Mouse (Mus musculus) stomach, embryonic 15.5 days (tissue): Measurements from ENCODE around the gene Traf4. TPM values are rescaled to one million over a fixed set of nuclear protein-coding genes. Genes with fewer than 3 reads are reported as not detected.

ENCODE experiments used
- ATAC-seq: fragments of 200-750 bp; cut with Nextera tagmentation; 2 replicates; pipeline ENCODE4 v1.8.0; 2017; ENCODE audit warnings: low read depth, moderate number of reproducible peaks, moderate TSS enrichment; ENCODE audit not compliant: insufficient read depth, low FRiP score
- H3K27ac ChIP-seq: fragments of 300-500 bp; sonication (generic); 2 replicates; pipeline ENCODE4 v1.5.1; 2015; ENCODE audit warnings: mild to moderate bottlenecking, inconsistent platforms
- H3K27me3 ChIP-seq: fragments of 300-500 bp; sonication (generic); replicated peaks from 2 replicates; pipeline ENCODE4 v1.6.1; 2015; ENCODE audit warnings: inconsistent platforms
- H3K36me3 ChIP-seq: fragments of 300-500 bp; sonication (generic); 2 replicates; pipeline ENCODE4 v1.6.1; 2015; ENCODE audit warnings: inconsistent platforms
- H3K4me1 ChIP-seq: fragments of 300-500 bp; sonication (generic); 2 replicates; pipeline ENCODE4 v1.6.1; 2015; ENCODE audit warnings: inconsistent platforms
- H3K4me2 ChIP-seq: fragments of 300-500 bp; sonication (generic); 2 replicates; pipeline ENCODE4 v1.6.1; 2015; ENCODE audit warnings: mild to moderate bottlenecking, inconsistent platforms
- H3K4me3 ChIP-seq: fragments of 300-500 bp; sonication (generic); replicated peaks from 2 replicates; pipeline ENCODE4 v1.5.1; 2015; ENCODE audit warnings: inconsistent platforms
- H3K9ac ChIP-seq: fragments of 300-500 bp; sonication (generic); 2 replicates; pipeline ENCODE4 v1.6.1; 2015; ENCODE audit warnings: inconsistent platforms
- H3K9me3 ChIP-seq: fragments of 300-500 bp; sonication (generic); 2 replicates; pipeline ENCODE4 v1.6.1; 2016; ENCODE audit warnings: inconsistent platforms
- WGBS: fragments of 180-500 bp; shearing (Covaris S2); methylation state at CpG from one replicate; pipeline ENCODE4 v1.1.7; 2015; 5-methylcytosine and 5-hydroxymethylcytosine counted together
- polyA plus RNA-seq: library from polyadenylated mRNA; unstranded; fragments of >200 nt; fragmentation: Nextera tagmentation; extraction: Ambion mirVana; gene quantifications from 2 replicates; pipeline ENCODE4 v1.2.1, GENCODE M21; 2015

Gene Traf4
- polyA plus RNA-seq, result 57.3 and 67.4 TPM in 2 replicates

- H3K4me3 ChIP-seq, result peak within 1 kb of the TSS; percentile 77
- peak within 1 kb of the TSS; percentile 96 for H3K27ac ChIP-seq
- peaks cover 21% of the 10 kb centered on the region for H3K36me3 ChIP-seq
- under 1% methylated on average over 69 of the region's 78 CpGs for WGBS
- no peaks in the 10 kb centered on the region for H3K9me3 ChIP-seq
- H3K27me3 ChIP-seq, result no peaks in the 10 kb centered on the region
- H3K4me1 ChIP-seq, result peaks cover 37% of the 10 kb centered on the region
- peak; percentile 79 for ATAC-seq
- H3K4me2 ChIP-seq, result peak within 1 kb of the TSS; percentile 79
- H3K9ac ChIP-seq, result peak within 1 kb of the TSS; percentile 85
Measured at GRCm38 (mm10) chr11:78164924-78165760, at the start of gene Traf4. Traf4 (minus strand) TSS chr11:78165589.

GRCm38 (mm10) chr11:78213086-78213817, 47.9 kb upstream of the Traf4 start:
- Histone ChIP-seq H3K4me2 (no peak overlapping the region), H3K4me3 (no peak overlapping the region), H3K4me1 (no peaks in the 10 kb centered on the region), H3K27me3 (no peaks in the 10 kb centered on the region), H3K9me3 (no peaks in the 10 kb centered on the region), H3K36me3 (peaks cover 82% of the 10 kb centered on the region), H3K27ac (no peak overlapping the region), H3K9ac (no peak overlapping the region)
- no peak for ATAC-seq
- 87% methylated on average over 14 of the region's 14 CpGs for WGBS

DNA sequence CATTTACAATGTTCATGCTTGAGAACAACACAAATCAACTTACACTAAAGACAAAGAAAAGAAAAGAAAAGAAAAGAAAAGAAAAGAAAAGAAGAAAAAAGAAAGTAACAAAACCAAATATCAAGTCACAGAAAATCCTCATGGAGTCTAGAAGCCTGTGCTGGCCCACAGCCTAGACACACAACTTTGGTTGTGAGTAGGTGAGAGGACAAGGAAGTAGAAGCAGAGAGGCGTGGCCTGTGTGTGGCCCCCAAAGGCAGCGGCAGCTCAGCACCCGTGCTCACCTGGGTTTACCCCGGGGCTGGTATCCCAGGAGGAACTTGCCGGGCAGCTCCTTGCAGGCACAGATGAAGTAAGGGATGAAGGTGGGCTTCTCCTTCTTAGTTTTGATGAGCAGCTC, 46.1 kb upstream of the Traf4 start:
- Histone ChIP-seq H3K4me2 (no peak overlapping the region), H3K4me3 (no peak overlapping the region), H3K4me1 (no peaks in the 10 kb centered on the region), H3K36me3 (peaks cover 79% of the 10 kb centered on the region), H3K27me3 (no peaks in the 10 kb centered on the region), H3K9me3 (no peaks in the 10 kb centered on the region), H3K27ac (no peak overlapping the region), H3K9ac (no peak overlapping the region)
- no peak for ATAC-seq
- 84% methylated on average over 5 of the region's 5 CpGs for WGBS

- peaks cover 78% of the 10 kb centered on the region for H3K36me3 ChIP-seq
- no peaks in the 10 kb centered on the region for H3K9me3 ChIP-seq
- H3K9ac ChIP-seq, result no peak overlapping the region
- no peak overlapping the region for H3K4me2 ChIP-seq
- H3K4me1 ChIP-seq, result peaks cover 3% of the 10 kb centered on the region; the same call in 1 of the 2 replicates
- H3K27me3 ChIP-seq, result no peaks in the 10 kb centered on the region
- no peak overlapping the region for H3K27ac ChIP-seq
- ATAC-seq, result no peak
- H3K4me3 ChIP-seq, result no peak overlapping the region
- 57% methylated on average over 7 of the region's 7 CpGs for WGBS
Measured at GRCm38 (mm10) chr11:78210615-78211014, 45.2 kb upstream of the Traf4 start.

GRCm38 (mm10) chr11:78209886-78210285, 44.5 kb upstream of the Traf4 start:
- no peak overlapping the region for H3K9ac ChIP-seq
- H3K4me2 ChIP-seq, result no peak overlapping the region
- H3K4me1 ChIP-seq, result peaks cover 8% of the 10 kb centered on the region; the same call in 1 of the 2 replicates
- peaks cover 73% of the 10 kb centered on the region for H3K36me3 ChIP-seq
- no peak overlapping the region for H3K4me3 ChIP-seq
- no peak overlapping the region for H3K27ac ChIP-seq
- 88% methylated on average over 6 of the region's 6 CpGs for WGBS
- ATAC-seq, result no peak
- no peaks in the 10 kb centered on the region for H3K9me3 ChIP-seq
- no peaks in the 10 kb centered on the region for H3K27me3 ChIP-seq

- Histone ChIP-seq H3K27ac (no peak overlapping the region), H3K9ac (no peak overlapping the region), H3K9me3 (no peaks in the 10 kb centered on the region), H3K4me3 (no peak overlapping the region), H3K27me3 (no peaks in the 10 kb centered on the region), H3K36me3 (peaks cover 52% of the 10 kb centered on the region), H3K4me2 (no peak overlapping the region), H3K4me1 (peaks cover 8% of the 10 kb centered on the region; the same call in 1 of the 2 replicates)
- ATAC-seq, result no peak
- WGBS, result 86% methylated on average over 7 of the region's 7 CpGs
Measured at GRCm38 (mm10) chr11:78207190-78207589, 41.8 kb upstream of the Traf4 start.

GRCm38 (mm10) chr11:78205361-78206206, 40.2 kb upstream of the Traf4 start:
- Histone ChIP-seq H3K4me1 (peaks cover 8% of the 10 kb centered on the region; the same call in 1 of the 2 replicates), H3K27ac (peak overlapping the region; percentile 26; the same call in 1 of the 2 replicates), H3K9me3 (no peaks in the 10 kb centered on the region), H3K4me2 (no peak overlapping the region), H3K36me3 (peaks cover 42% of the 10 kb centered on the region), H3K9ac (no peak overlapping the region), H3K4me3 (no peak overlapping the region), H3K27me3 (no peaks in the 10 kb centered on the region)
- 48% methylated on average over 13 of the region's 13 CpGs for WGBS
- no peak for ATAC-seq

DNA sequence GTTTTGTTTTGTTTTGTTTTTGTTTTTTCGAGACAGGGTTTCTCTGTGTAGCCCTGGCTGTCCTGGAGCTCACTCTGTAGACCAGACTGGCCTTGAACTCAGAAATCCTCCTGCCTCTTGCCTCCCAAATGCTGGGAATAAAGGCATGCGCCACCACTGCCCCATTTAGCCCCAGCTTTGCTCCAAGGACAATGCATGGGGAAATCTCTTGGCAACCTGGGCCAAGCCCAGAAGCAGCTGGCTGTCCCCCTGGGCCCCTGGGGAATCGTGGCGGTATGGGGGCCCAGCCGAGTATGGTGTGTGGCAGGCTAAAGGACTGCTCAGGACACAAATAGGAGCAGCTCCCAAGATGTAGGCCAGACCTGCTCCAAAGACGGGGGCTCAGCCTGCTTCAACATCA, 38.9 kb upstream of the Traf4 start:
- no peak for ATAC-seq
- WGBS, result 76% methylated on average over 6 of the region's 6 CpGs

GRCm38 (mm10) chr11:78202372-78202771, 37.0 kb upstream of the Traf4 start:
- no peak overlapping the region for H3K9ac ChIP-seq
- no peak overlapping the region for H3K4me2 ChIP-seq
- H3K27me3 ChIP-seq, result no peaks in the 10 kb centered on the region
- H3K27ac ChIP-seq, result no peak overlapping the region
- WGBS, result 71% methylated on average over 3 of the region's 3 CpGs
- no peak for ATAC-seq
- no peaks in the 10 kb centered on the region for H3K9me3 ChIP-seq
- H3K4me1 ChIP-seq, result peaks cover 8% of the 10 kb centered on the region; the same call in 1 of the 2 replicates
- H3K4me3 ChIP-seq, result no peak overlapping the region
- peaks cover 16% of the 10 kb centered on the region for H3K36me3 ChIP-seq

More for the DNA sequence above, 38.9 kb upstream of the Traf4 start:
- Histone ChIP-seq H3K4me1 (peaks cover 8% of the 10 kb centered on the region; the same call in 1 of the 2 replicates), H3K27ac (no peak overlapping the region), H3K27me3 (no peaks in the 10 kb centered on the region), H3K9me3 (no peaks in the 10 kb centered on the region), H3K4me2 (no peak overlapping the region), H3K4me3 (no peak overlapping the region), H3K9ac (no peak overlapping the region), H3K36me3 (peaks cover 30% of the 10 kb centered on the region)

- peaks cover 14% of the 10 kb centered on the region for H3K4me1 ChIP-seq
- WGBS, result 56% methylated on average over 23 of the region's 23 CpGs
- H3K36me3 ChIP-seq, result peaks cover 18% of the 10 kb centered on the region; the same call in 1 of the 2 replicates
- H3K27ac ChIP-seq, result no peak overlapping the region
- H3K27me3 ChIP-seq, result no peaks in the 10 kb centered on the region
- ATAC-seq, result no peak
- peak overlapping the region; percentile 56 for H3K4me3 ChIP-seq
- no peaks in the 10 kb centered on the region for H3K9me3 ChIP-seq
- no peak overlapping the region for H3K9ac ChIP-seq
- peak overlapping the region; percentile 89 for H3K4me2 ChIP-seq
Measured at GRCm38 (mm10) chr11:78195101-78195863, 29.9 kb upstream of the Traf4 start.
